Mouse (Mus musculus) spleen, embryonic (tissue): Measurements from ENCODE around the gene Glb1.

Source experiments
- CTCF ChIA-PET: fragments of 350-600 bp; sonication (Branson Sonifier 250); formaldehyde crosslinking; loops from one replicate; lab custom pipeline; 2022; lab: Charles Lee

The Glb1 gene

DNA sequence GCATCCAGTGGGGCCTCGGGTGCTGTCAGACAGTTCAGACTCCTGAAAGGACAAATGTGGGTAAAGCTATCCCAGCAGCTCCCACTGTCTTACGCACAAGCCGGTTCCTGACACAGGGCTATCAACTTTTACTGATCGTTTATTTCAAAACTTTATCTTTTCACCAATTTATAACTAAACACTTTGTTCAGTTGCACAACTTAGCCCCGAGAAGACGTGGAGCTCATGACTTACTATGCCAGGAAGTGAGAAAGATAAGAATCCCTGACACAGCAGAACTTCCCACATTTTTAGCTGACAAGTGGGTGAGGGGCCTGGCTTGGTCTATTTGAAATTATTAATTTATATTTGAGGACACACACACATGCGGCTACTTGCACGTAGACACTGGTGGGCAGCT, 6.2 kb upstream of the Glb1 start:
- CTCF ChIA-PET, result interaction anchor here (0.5 kb wide), 1 partner anchor 186 kb away, joined by 4 read pairs; no protein-coding TSS in a partner anchor

GRCm38 (mm10) chr9:114395258-114395657, 5.6 kb upstream of the Glb1 start:
- CTCF ChIA-PET, result no interaction called here

- CTCF ChIA-PET, result interaction anchor here (0.7 kb wide), 1 partner anchor 12 kb away, joined by 4 read pairs; no protein-coding TSS in a partner anchor
Observed at GRCm38 (mm10) chr9:114399680-114400079, 1.2 kb upstream of the Glb1 start.

DNA sequence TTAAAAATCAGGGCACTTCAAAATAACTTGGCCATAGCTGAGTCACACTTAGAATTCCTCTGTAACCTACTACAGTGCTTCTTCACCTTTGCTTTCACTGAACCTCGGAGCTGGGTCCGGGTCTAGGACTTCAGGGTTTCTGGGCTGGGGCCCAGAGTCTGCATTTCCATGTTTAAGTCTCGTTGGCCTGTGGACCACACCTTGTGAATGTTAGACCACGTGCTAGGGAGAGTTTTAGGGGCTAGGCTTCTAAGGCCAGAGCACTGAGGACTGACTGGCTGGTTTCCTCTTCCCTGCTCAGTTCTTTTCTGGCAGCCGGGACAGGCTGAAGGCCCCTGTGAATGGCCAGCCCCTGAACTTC, 308 bp upstream of the Glb1 start:
- CTCF ChIA-PET, result no interaction called here

DNA sequence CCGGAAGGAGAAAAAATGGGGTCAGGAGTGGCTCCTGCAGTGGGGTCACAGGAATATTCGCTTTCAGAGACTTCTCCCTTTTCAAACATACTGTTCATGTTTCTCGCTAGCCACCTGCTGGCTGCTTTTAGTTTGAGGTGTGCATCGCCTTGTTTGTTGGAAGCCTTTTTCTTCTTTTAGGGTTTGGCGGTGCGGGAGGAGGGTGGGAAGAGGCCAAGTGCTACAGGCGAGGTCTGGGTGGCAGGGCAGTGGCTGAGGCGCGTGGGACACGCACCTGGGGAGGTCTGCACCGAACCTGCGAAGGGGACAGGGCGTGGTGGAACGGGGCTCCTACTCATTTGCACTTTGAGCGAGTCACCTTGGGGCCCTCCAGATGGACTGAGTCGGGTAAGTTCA, 807 bp downstream of the Glb1 start:
- CTCF ChIA-PET, result no interaction called here

GRCm38 (mm10) chr9:114407676-114408075, 6.8 kb downstream of the Glb1 start:
- CTCF ChIA-PET, result no interaction called here

GRCm38 (mm10) chr9:114410313-114410862, 9.5 kb downstream of the Glb1 start:
- CTCF ChIA-PET, result interaction anchor here (0.6 kb wide), 1 partner anchor 175 kb away, joined by 4 read pairs; no protein-coding TSS in a partner anchor

GRCm38 (mm10) chr9:114411295-114411694, 10.4 kb downstream of the Glb1 start:
- CTCF ChIA-PET, result interaction anchor here (0.6 kb wide), 1 partner anchor 12 kb away, joined by 4 read pairs; no protein-coding TSS in a partner anchor

DNA sequence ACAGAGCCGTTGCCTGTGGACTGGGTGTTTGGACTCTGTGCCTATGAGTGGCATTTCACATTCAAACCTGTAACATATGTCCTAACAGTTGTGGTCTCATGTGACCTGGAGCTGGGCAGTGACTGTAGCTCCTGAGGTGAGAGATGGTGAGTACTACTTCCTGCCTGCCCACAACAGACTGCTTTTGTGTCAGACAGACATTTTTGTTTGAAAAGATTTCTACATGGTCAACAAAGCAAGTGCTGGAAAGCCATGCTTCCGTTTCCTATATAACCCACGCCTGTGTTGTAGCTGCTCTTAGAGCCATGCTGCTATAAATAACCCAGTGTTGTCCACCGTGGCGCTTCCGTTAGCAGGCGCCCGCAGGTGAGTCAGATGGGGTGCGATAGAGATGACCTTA, 11.5 kb downstream of the Glb1 start:
- CTCF ChIA-PET, result interaction anchor here (0.7 kb wide), 1 partner anchor 216 kb away, joined by 3 read pairs; no protein-coding TSS in a partner anchor

DNA sequence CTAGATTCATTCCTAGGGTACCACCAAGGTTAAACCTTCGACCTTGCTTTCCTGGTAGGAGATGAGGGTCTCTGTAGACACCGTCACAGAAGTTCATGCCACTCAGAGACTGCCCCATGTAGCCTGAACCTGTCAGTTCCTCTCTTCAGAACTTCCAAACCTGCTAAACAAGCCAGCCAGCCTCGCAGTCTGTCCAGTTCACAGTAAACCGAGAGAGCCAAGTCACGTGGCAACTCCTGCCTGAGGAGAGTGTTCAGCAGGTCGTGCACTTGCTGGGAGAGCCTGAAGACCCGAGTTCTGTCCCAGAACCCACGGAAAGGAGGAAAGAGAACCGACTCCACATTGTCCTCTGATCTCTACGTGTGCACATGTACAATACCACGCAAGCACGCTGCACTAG, 13.0 kb downstream of the Glb1 start:
- CTCF ChIA-PET, result no interaction called here

DNA sequence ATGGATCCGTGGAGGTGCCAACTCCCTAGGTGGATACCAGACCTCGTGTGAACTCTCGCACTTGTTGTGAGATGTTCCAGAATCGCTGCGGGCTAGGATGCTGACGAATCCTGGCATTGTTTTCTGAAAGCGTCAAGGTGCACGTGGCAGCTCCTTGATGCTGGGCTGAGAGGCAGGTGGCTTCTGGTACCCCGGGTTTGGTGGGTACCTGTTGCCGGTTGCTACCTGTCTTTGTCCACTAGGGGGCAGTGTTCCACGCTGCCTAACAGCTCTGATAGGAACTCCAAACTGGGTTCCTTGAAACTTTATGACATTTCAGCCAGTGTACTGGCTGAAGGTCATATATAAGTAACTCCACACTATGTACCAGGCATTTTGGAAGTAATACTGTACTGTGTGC, 14.8 kb downstream of the Glb1 start:
- CTCF ChIA-PET, result interaction anchor here (1.0 kb wide), 1 partner anchor 81 kb away, joined by 3 read pairs; no protein-coding TSS in a partner anchor

GRCm38 (mm10) chr9:114416646-114417517, 16.0 kb downstream of the Glb1 start:
- CTCF ChIA-PET, result interaction anchor here (0.6 kb wide), 1 partner anchor 34 kb away, joined by 4 read pairs; no protein-coding TSS in a partner anchor

GRCm38 (mm10) chr9:114418187-114418586, 17.3 kb downstream of the Glb1 start:
- CTCF ChIA-PET, result no interaction called here

DNA sequence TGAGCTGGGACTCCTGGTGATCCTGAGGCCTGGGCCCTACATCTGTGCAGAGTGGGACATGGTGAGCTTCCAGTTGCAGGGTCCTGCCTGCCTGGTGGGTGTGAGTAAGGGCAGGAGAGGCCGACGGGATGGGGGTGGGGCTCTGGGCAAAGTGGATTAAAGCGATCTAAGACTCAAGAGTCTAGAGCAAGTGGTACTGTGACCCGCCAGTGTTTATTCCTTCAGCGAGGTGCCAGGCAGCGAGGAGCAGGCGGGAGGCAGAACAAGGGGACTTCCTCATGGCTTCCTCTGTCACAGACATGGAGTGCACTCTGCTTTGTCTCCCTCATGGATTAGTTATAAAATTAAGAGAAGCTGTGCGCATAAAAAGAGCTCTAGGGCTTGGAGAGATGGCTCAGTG, 19.6 kb downstream of the Glb1 start:
- CTCF ChIA-PET, result no interaction called here

GRCm38 (mm10) chr9:114421045-114421444, 20.2 kb downstream of the Glb1 start:
- CTCF ChIA-PET, result no interaction called here

- CTCF ChIA-PET, result no interaction called here
Observed at GRCm38 (mm10) chr9:114421797-114422196, 20.9 kb downstream of the Glb1 start.

- CTCF ChIA-PET, result no interaction called here
Observed at GRCm38 (mm10) chr9:114425576-114425975, 24.7 kb downstream of the Glb1 start.

DNA sequence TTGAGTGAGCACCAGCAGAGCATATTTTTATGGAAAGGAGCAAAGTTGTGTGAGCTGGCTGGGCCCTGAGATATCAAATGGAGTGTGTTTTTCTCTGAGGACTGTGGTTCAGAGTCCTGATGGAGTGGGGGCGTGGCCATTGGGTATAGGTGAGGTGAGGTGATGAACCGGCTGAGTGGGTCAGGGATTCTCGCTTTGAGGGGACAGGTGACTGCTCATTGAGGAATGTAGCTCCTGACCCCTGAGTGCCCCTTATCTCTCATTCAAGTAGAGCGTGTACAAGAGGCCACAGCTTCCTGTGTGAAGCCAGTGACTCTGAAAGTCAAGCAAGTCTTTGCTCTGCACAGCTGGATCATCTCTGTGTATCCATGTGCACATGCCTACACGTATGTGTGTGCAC, 25.3 kb downstream of the Glb1 start:
- CTCF ChIA-PET, result no interaction called here

- CTCF ChIA-PET, result no interaction called here
Observed at GRCm38 (mm10) chr9:114427425-114427824, 26.5 kb downstream of the Glb1 start.

GRCm38 (mm10) chr9:114428103-114428834, 27.4 kb downstream of the Glb1 start:
- CTCF ChIA-PET, result no interaction called here

- CTCF ChIA-PET, result no interaction called here
Observed at GRCm38 (mm10) chr9:114435668-114436067, 34.8 kb downstream of the Glb1 start.

DNA sequence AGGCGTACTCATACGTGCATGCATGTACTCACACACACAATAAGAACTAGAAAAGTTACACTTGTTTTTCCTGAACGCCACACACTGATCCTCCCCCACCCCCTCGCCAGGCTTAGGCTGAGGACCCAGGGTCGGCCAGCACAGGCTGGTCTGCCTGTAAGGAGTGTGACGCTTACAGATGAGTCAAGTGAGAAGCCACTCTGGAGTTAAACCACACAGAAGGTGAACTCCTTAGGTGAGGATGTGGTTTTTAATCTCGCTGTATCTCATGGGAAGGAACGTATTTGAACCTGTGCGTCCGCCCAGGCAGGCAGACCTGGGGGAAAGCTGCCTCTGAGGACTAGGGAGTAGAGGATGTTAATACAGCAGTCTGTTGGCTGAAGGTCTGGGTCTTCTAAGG, 39.7 kb downstream of the Glb1 start:
- CTCF ChIA-PET, result no interaction called here
